Mouse (Mus musculus) G1E (cell line): ENCODE measurements around the gene Mylip.

ENCODE experiments used
- CTCF ChIP-seq: IDR thresholded peaks from 2 replicates; pipeline ENCODE4 v1.5.1; 2012; ENCODE audit warnings: low read depth, low read length, inconsistent platforms, mixed read lengths
- GATA1 ChIP-seq: IDR thresholded peaks from 2 replicates; pipeline ENCODE4 v1.6.1; 2012; ENCODE audit warnings: borderline replicate concordance, low read length, inconsistent platforms, mixed read lengths
- GATA2 ChIP-seq: IDR thresholded peaks from 2 replicates; pipeline ENCODE4 v1.6.1; 2012; ENCODE audit warnings: low read depth, low read length, inconsistent platforms, borderline replicate concordance
- POLR2AphosphoS5 ChIP-seq: IDR thresholded peaks from 2 replicates; pipeline ENCODE4 v1.6.1; 2012; ENCODE audit warnings: low read depth, low read length, inconsistent platforms; ENCODE audit not compliant: insufficient replicate concordance
- TAL1 ChIP-seq: conservative IDR thresholded peaks from 2 replicates; pipeline ENCODE4 v1.6.1; 2012; ENCODE audit warnings: low read depth, low read length, inconsistent platforms, mixed read lengths

- TF ChIP-seq POLR2AphosphoS5 (no peak), CTCF (no peak), TAL1 (no peak), GATA1 (no peak), GATA2 (no peak)
Observed at GRCm38 (mm10) chr13:45442451-45442850, 52.9 kb downstream of the Mylip start.
